17 mouse cellular contexts compared by ENCODE assay signal in the genomic region with DNA sequence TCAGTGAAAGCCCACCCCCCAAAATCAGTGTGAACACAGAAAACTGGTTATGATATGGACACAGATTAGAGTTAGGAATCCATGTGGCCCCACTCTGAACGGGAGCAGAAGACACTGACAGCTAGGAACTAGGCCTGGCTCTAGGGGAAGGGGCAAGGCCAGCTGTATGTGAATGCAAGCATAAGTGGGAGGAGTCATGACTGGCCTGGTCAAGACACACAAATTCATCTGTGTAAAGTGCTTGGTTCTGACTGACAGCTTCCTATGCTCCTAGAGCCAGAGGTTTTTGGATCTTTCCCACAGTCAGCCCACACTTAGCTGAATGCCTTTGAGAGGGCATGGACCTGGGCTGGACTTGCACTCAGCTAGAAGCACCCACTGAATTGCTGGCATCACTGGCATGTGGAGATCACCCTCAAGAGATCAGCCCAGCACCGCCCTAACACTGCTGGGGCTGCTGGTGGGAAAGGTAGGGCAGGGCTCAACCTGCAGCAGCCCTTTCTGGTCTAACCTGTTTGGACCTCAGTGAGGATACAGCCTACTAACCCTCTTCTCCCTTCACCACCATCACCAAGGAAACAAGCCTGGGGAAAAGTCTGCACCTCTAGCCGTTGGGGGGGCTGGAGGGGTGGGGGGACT.
A peak's percentile ranks its signal among the peaks of the same experiment; 100 is the strongest.
DNase-seq lines count a peak whose midpoint lies in the region; ATAC-seq and TF ChIP-seq lines count a peak whose summit lies in the region.
"Had no signal": no experiment of that assay in that cellular context is flagged by ENCODE, and none has a peak within 500 bp of the region (broad histone marks: within the 10 kb centered on the region; RNA-seq: fewer than 3 reads in every experiment).

No protein-coding gene starts in this region.

- peak; percentile 83; the same call in 1 of the 2 replicates for ATAC-seq in kidney, postnatal 0 days (replicated peaks; ENCODE audit: low FRiP score, low read depth)
- no peak for ATAC-seq in limb, embryonic 14.5 days (ENCODE audit: low FRiP score, low read depth)
- peak; percentile 79 for ATAC-seq in stomach, embryonic 15.5 days (ENCODE audit: insufficient read depth, low FRiP score, low read depth)
- ATAC-seq in liver, embryonic 11.5 days (replicated peaks; ENCODE audit: low FRiP score), result no peak
- ATAC-seq: forebrain, embryonic 14.5 days; hindbrain, postnatal 0 days had no signal

- H3K4me3 ChIP-seq in kidney, postnatal 0 days (replicated peaks; ENCODE audit: low read depth, low read length), result no peak overlapping the region
- no peak overlapping the region for H3K4me3 ChIP-seq in embryonic facial prominence, embryonic 10.5 days
- H3K4me3 ChIP-seq in limb, embryonic 14.5 days (replicated peaks; ENCODE audit: low read length), result no peak overlapping the region
- no peak overlapping the region for H3K4me3 ChIP-seq in stomach, embryonic 15.5 days (replicated peaks)
- no peak overlapping the region for H3K4me3 ChIP-seq in liver, embryonic 11.5 days (ENCODE audit: low read depth, low read length)
- H3K4me3 ChIP-seq: embryonic facial prominence, embryonic 12.5 days; layer of hippocampus, adult 2 months; midbrain, embryonic 10.5 days had no signal

- no peak for DNase-seq in kidney, postnatal 0 days (ENCODE audit: low spot score)
- DNase-seq in kidney, postnatal 36 days, result no peak
- DNase-seq in embryonic facial prominence, embryonic 10.5 days (ENCODE audit: low spot score), result no peak
- DNase-seq in limb, embryonic 14.5 days (ENCODE audit: low spot score), result peak; percentile 19
- DNase-seq in liver, embryonic 11.5 days (ENCODE audit: low spot score), result no peak
- DNase-seq in embryo, embryonic 11 days, result no peak
- no peak for DNase-seq in frontal cortex, postnatal 36 days (ENCODE audit: low spot score in 2 of 2)
- DNase-seq: adrenal gland, postnatal 25 days; cerebellum, postnatal 14 days had no signal

- no peak overlapping the region for H3K27ac ChIP-seq in kidney, postnatal 0 days
- 0 out of 2 replicates have a peak overlapping the region, but pooled peaks have one; percentile 14 for H3K27ac ChIP-seq in embryonic facial prominence, embryonic 10.5 days (replicated peaks)
- no peak overlapping the region for H3K27ac ChIP-seq in limb, embryonic 14.5 days (replicated peaks; ENCODE audit: low read depth, low read length)
- H3K27ac ChIP-seq in stomach, embryonic 15.5 days, result 0 out of 2 replicates have a peak overlapping the region, but pooled peaks have one; percentile 1
- no peak overlapping the region for H3K27ac ChIP-seq in liver, embryonic 11.5 days (ENCODE audit: low read depth, low read length)
- H3K27ac ChIP-seq: embryonic facial prominence, embryonic 12.5 days; hindbrain, postnatal 0 days; layer of hippocampus, adult 2 months; liver, embryonic 14.5 days; midbrain, embryonic 10.5 days had no signal

- H3K36me3 ChIP-seq in kidney, postnatal 0 days (ENCODE audit: insufficient read depth, low read length), result no peaks in the 10 kb centered on the region
- H3K36me3 ChIP-seq in embryonic facial prominence, embryonic 10.5 days (replicated peaks), result no peaks in the 10 kb centered on the region
- H3K36me3 ChIP-seq in limb, embryonic 14.5 days (ENCODE audit: control insufficient read depth, insufficient read depth, low read length), result no peaks in the 10 kb centered on the region
- H3K36me3 ChIP-seq in stomach, embryonic 15.5 days, result no peaks in the 10 kb centered on the region
- no peaks in the 10 kb centered on the region for H3K36me3 ChIP-seq in liver, embryonic 11.5 days (ENCODE audit: control insufficient read depth, insufficient read depth, low read length)
- H3K36me3 ChIP-seq: embryonic facial prominence, embryonic 12.5 days; G1E; midbrain, embryonic 10.5 days had no signal

- no peaks in the 10 kb centered on the region for H3K9me3 ChIP-seq in kidney, postnatal 0 days (replicated peaks; ENCODE audit: low read length)
- H3K9me3 ChIP-seq in embryonic facial prominence, embryonic 10.5 days, result no peaks in the 10 kb centered on the region
- no peaks in the 10 kb centered on the region for H3K9me3 ChIP-seq in limb, embryonic 14.5 days (ENCODE audit: control insufficient read depth, low read length)
- H3K9me3 ChIP-seq in stomach, embryonic 15.5 days, result no peaks in the 10 kb centered on the region
- H3K9me3 ChIP-seq in liver, embryonic 11.5 days (ENCODE audit: control insufficient read depth, low read length), result no peaks in the 10 kb centered on the region
- H3K9me3 ChIP-seq: embryonic facial prominence, embryonic 12.5 days; G1E; midbrain, embryonic 10.5 days had no signal

- 50% methylated on average over 3 of the region's 3 CpGs for WGBS in kidney, postnatal 0 days
- 63% methylated on average over 3 of the region's 3 CpGs for WGBS in embryonic facial prominence, embryonic 10.5 days
- WGBS in limb, embryonic 14.5 days, result 80% methylated on average over 2 of the region's 3 CpGs
- WGBS in stomach, embryonic 15.5 days, result 62% methylated on average over 3 of the region's 3 CpGs
- 80% methylated on average over 3 of the region's 3 CpGs for WGBS in liver, embryonic 11.5 days

- no peaks in the 10 kb centered on the region for H3K4me1 ChIP-seq in kidney, postnatal 0 days (replicated peaks; ENCODE audit: insufficient read depth, low read length)
- H3K4me1 ChIP-seq in embryonic facial prominence, embryonic 10.5 days, result 0 out of 2 replicates have a peak, but pooled peaks cover 2% of the 10 kb centered on the region
- H3K4me1 ChIP-seq in limb, embryonic 14.5 days (ENCODE audit: control insufficient read depth, insufficient read depth, low read length), result no peaks in the 10 kb centered on the region
- H3K4me1 ChIP-seq in stomach, embryonic 15.5 days, result no peaks in the 10 kb centered on the region
- no peaks in the 10 kb centered on the region for H3K4me1 ChIP-seq in liver, embryonic 11.5 days (replicated peaks; ENCODE audit: control insufficient read depth, insufficient read depth, low read length)
- H3K4me1 ChIP-seq: embryonic facial prominence, embryonic 12.5 days; midbrain, embryonic 10.5 days had no signal

- H3K4me2 ChIP-seq in kidney, postnatal 0 days (ENCODE audit: low read length), result no peak overlapping the region
- no peak overlapping the region for H3K4me2 ChIP-seq in limb, embryonic 14.5 days (replicated peaks; ENCODE audit: low read depth, low read length, severe bottlenecking)
- no peak overlapping the region for H3K4me2 ChIP-seq in stomach, embryonic 15.5 days
- H3K4me2 ChIP-seq in liver, embryonic 11.5 days, result no peak overlapping the region
- H3K4me2 ChIP-seq: embryonic facial prominence, embryonic 12.5 days had no signal

- no peak for TF ChIP-seq POLR2A in limb, embryonic 14.5 days (IDR thresholded peaks at IDR 0.05; ENCODE audit: borderline replicate concordance, extremely low read depth, insufficient read depth, insufficient read length)

- no peak for TF ChIP-seq CTCF in kidney, postnatal 0 days (IDR thresholded peaks at IDR 0.05; ENCODE audit: low read depth)

- no peak overlapping the region for H3K9ac ChIP-seq in kidney, postnatal 0 days (ENCODE audit: low read depth, low read length)
- H3K9ac ChIP-seq in limb, embryonic 14.5 days (ENCODE audit: low read depth, low read length, severe bottlenecking), result no peak overlapping the region
- no peak overlapping the region for H3K9ac ChIP-seq in stomach, embryonic 15.5 days
- H3K9ac ChIP-seq in liver, embryonic 11.5 days (ENCODE audit: low read depth, low read length), result no peak overlapping the region
- H3K9ac ChIP-seq: embryonic facial prominence, embryonic 12.5 days; liver, embryonic 14.5 days had no signal

- H3K27me3 ChIP-seq in kidney, postnatal 0 days (ENCODE audit: insufficient read depth, low read length), result no peaks in the 10 kb centered on the region
- no peaks in the 10 kb centered on the region for H3K27me3 ChIP-seq in embryonic facial prominence, embryonic 10.5 days (replicated peaks; ENCODE audit: low read depth, poor library complexity, severe bottlenecking)
- no peaks in the 10 kb centered on the region for H3K27me3 ChIP-seq in limb, embryonic 14.5 days (ENCODE audit: control insufficient read depth, insufficient read depth, low read length)
- H3K27me3 ChIP-seq in stomach, embryonic 15.5 days (replicated peaks), result no peaks in the 10 kb centered on the region
- H3K27me3 ChIP-seq in liver, embryonic 11.5 days (replicated peaks; ENCODE audit: control insufficient read depth, insufficient read depth, low read length), result no peaks in the 10 kb centered on the region
- H3K27me3 ChIP-seq: embryonic facial prominence, embryonic 12.5 days had no signal

Comparison
In these comparisons a context has a peak if more than half of its experiments do, and no peak if none do; other contexts are left out.
1. ATAC-seq: peak in kidney, postnatal 0 days (single experiment) and stomach, embryonic 15.5 days (single experiment); none in limb, embryonic 14.5 days (single experiment) and liver, embryonic 11.5 days (single experiment).
2. H3K27ac ChIP-seq: peak in embryonic facial prominence, embryonic 10.5 days (single experiment) and stomach, embryonic 15.5 days (single experiment); none in kidney, postnatal 0 days (single experiment), limb, embryonic 14.5 days (single experiment) and liver, embryonic 11.5 days (single experiment).